Mouse (Mus musculus): ENCODE measurements around the gene Acp2. TPM values are rescaled to one million over a fixed set of nuclear protein-coding genes. Genes with fewer than 3 reads are reported as not detected.

Acp2 gene
- polyA plus RNA-seq, 1 experiment, result 16.9 TPM

- TF ChIP-seq SRF (IDR thresholded peaks at IDR 0.05; ENCODE audit: control insufficient read depth, insufficient read length, low read depth), result no peak
- TF ChIP-seq USF1 (IDR thresholded peaks at IDR 0.05; ENCODE audit: low read depth), result no peak
- TF ChIP-seq MYOD1 (IDR thresholded peaks at IDR 0.05; ENCODE audit: control insufficient read depth in 1 of 3, insufficient read length in 2 of 3, low read depth in 2 of 3), result no peak
- TF ChIP-seq TCF3 (IDR thresholded peaks at IDR 0.05; ENCODE audit: insufficient read length, low read depth), result no peak
- no peak for TF ChIP-seq REST (IDR thresholded peaks at IDR 0.05; ENCODE audit: insufficient read depth, insufficient read length)
- TF ChIP-seq E2F4 (IDR thresholded peaks at IDR 0.05; ENCODE audit: insufficient read depth), result no peak
- no peak for TF ChIP-seq TCF12 (IDR thresholded peaks at IDR 0.05; ENCODE audit: insufficient read depth, poor library complexity, severe bottlenecking)
- no peak for TF ChIP-seq POLR2A (IDR thresholded peaks at IDR 0.05; ENCODE audit: insufficient read length, low read depth)
- TF ChIP-seq MAX (IDR thresholded peaks at IDR 0.05; ENCODE audit: low read depth), result no peak
- no peak for TF ChIP-seq CEBPB (IDR thresholded peaks at IDR 0.05; ENCODE audit: insufficient read depth, poor library complexity, severe bottlenecking)
- TF ChIP-seq POLR2AphosphoS2 (IDR thresholded peaks at IDR 0.05; ENCODE audit: insufficient read length, low read depth), result no peak
- no peak for TF ChIP-seq MYOG (IDR thresholded peaks at IDR 0.05; ENCODE audit: control insufficient read depth in 1 of 3, insufficient read depth in 1 of 3, insufficient read length in 2 of 3, low read depth in 2 of 3)
- H3K79me2 ChIP-seq (ENCODE audit: control insufficient read depth, insufficient read depth), result peaks cover 12% of the 10 kb centered on the region
- H3K27me3 ChIP-seq (ENCODE audit: control insufficient read depth, insufficient read depth, insufficient read length), result no peaks in the 10 kb centered on the region
- no peak overlapping the region for H3ac ChIP-seq (ENCODE audit: control insufficient read depth, insufficient read length)
- H3K4me3 ChIP-seq, result no peak overlapping the region
- H3K36me3 ChIP-seq (ENCODE audit: control insufficient read depth, insufficient read depth), result no peaks in the 10 kb centered on the region
- no peak overlapping the region for H3K4me2 ChIP-seq (ENCODE audit: low read depth)
These were observed 52.2 kb downstream of the Acp2 start for GRCm38 (mm10) chr2:91254725-91255380.

DNA sequence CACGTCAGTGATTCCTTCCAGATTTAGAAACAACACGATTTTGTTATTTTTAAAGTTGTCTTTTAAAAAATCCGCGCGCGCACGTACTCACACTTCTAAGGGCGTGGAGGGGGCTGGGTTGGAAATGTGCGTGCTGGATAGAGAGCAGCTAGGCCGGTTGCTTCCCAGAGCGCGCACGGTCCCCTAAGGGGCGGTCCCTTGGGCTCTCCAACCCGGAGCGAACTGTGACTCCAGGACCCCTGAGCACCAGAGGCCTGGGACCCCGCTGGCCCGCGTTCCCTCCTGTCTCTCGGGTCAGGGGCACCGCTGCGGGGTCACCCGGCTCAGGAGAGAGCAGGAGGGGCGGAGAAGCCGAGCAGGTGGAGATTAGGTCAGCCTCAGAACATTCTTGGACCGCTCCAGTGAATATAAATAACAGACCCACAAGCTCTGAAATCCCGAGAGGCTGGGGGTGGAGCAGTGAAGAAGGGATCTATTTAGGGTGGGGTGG, 53.0 kb downstream of the Acp2 start, which contains the start of gene Pacsin3:
Gene Pacsin3 (plus strand): TSS at position 294 of the 490 bp plus-strand sequence.
- Histone ChIP-seq H3K4me3 (peak within 1 kb of the TSS; percentile 89), H3K36me3 (ENCODE audit: control insufficient read depth, insufficient read depth) (no peaks in the 10 kb centered on the region), H3K79me2 (ENCODE audit: control insufficient read depth, insufficient read depth) (peaks cover 14% of the 10 kb centered on the region), H3ac (ENCODE audit: control insufficient read depth, insufficient read length) (peak within 1 kb of the TSS; percentile 42), H3K27me3 (ENCODE audit: control insufficient read depth, insufficient read depth, insufficient read length) (no peaks in the 10 kb centered on the region), H3K4me2 (ENCODE audit: low read depth) (peak within 1 kb of the TSS; percentile 90)
- TF ChIP-seq E2F4 (IDR thresholded peaks at IDR 0.05; ENCODE audit: insufficient read depth) (no peak), MYOG (IDR thresholded peaks at IDR 0.05; ENCODE audit: control insufficient read depth in 1 of 3, insufficient read depth in 1 of 3, insufficient read length in 2 of 3, low read depth in 2 of 3) (peak in 1 of 3 experiments; percentile 35)

- H3K27me3 ChIP-seq (ENCODE audit: control insufficient read depth, insufficient read depth, insufficient read length), result no peaks in the 10 kb centered on the region
- peak overlapping the region; percentile 90 for H3K4me2 ChIP-seq (ENCODE audit: low read depth)
- H3K36me3 ChIP-seq (ENCODE audit: control insufficient read depth, insufficient read depth), result peaks cover under 1% of the 10 kb centered on the region
- peak overlapping the region; percentile 89 for H3K4me3 ChIP-seq
- TF ChIP-seq MYOD1 (IDR thresholded peaks at IDR 0.05; ENCODE audit: control insufficient read depth in 1 of 3, insufficient read length in 2 of 3, low read depth in 2 of 3), result peak in 1 of 3 experiments; percentile 13
- no peak for TF ChIP-seq REST (IDR thresholded peaks at IDR 0.05; ENCODE audit: insufficient read depth, insufficient read length)
- peak; percentile 66 for TF ChIP-seq POLR2AphosphoS2 (IDR thresholded peaks at IDR 0.05; ENCODE audit: insufficient read length, low read depth)
- TF ChIP-seq POLR2A (IDR thresholded peaks at IDR 0.05; ENCODE audit: insufficient read length, low read depth), result peak; percentile 60
- TF ChIP-seq MYOG (IDR thresholded peaks at IDR 0.05; ENCODE audit: control insufficient read depth in 1 of 3, insufficient read depth in 1 of 3, insufficient read length in 2 of 3, low read depth in 2 of 3), result no peak
- TF ChIP-seq SRF (IDR thresholded peaks at IDR 0.05; ENCODE audit: control insufficient read depth, insufficient read length, low read depth), result no peak
- peaks cover 15% of the 10 kb centered on the region for H3K79me2 ChIP-seq (ENCODE audit: control insufficient read depth, insufficient read depth)
- peak overlapping the region; percentile 42 for H3ac ChIP-seq (ENCODE audit: control insufficient read depth, insufficient read length)
These were observed 53.8 kb downstream of the Acp2 start for GRCm38 (mm10) chr2:91256256-91257125.

DNA sequence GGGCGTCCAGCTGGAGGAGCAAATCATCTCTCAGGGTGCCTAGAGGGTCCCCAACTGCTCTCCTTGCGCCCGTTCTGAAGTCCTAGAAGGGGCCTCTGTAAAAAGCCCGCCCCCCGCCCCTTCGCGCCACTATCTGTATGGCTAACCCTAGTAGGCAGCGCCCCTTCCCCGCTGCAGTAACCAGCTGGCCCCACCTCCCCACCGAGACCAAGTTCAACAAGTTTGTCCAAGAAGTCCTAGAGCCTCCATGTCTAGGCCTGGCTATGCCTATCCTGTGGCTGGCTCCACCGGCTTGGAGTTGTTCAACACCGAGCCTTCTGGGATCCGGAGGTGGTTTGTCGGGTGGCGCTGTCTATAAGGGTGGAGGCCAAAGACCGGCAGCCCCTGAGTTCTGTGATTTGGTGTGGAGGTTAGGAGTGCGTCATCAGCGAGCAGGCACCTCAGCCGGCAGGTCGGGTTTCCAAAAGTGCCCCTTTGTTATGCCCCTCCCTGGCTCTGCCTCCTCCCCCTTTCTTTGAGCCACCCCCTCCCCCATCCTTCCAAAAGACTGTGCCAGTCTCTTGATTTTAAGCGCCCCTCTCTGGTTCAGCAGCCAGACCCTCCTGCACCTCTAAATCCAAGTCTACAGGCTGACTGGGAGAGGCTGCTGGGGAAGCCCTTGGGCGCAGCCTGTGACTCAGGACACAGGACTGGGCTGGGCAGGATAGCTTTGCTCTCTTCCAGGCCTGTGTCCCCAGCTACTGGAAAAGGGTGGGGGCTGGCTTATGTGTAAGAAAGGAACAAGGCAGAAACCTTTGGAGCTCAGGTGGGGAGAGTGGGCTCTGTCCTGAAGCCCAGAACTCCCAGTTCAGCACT, 54.7 kb downstream of the Acp2 start:
- no peak for TF ChIP-seq REST (IDR thresholded peaks at IDR 0.05; ENCODE audit: insufficient read depth, insufficient read length)
- peak; percentile 26 for TF ChIP-seq POLR2A (IDR thresholded peaks at IDR 0.05; ENCODE audit: insufficient read length, low read depth)
- TF ChIP-seq POLR2AphosphoS2 (IDR thresholded peaks at IDR 0.05; ENCODE audit: insufficient read length, low read depth), result no peak
- no peak for TF ChIP-seq USF1 (IDR thresholded peaks at IDR 0.05; ENCODE audit: low read depth)
- no peak for TF ChIP-seq TCF3 (IDR thresholded peaks at IDR 0.05; ENCODE audit: insufficient read length, low read depth)
- TF ChIP-seq SRF (IDR thresholded peaks at IDR 0.05; ENCODE audit: control insufficient read depth, insufficient read length, low read depth), result no peak
- H3K4me3 ChIP-seq, result peak overlapping the region; percentile 89
- peak overlapping the region; percentile 42 for H3ac ChIP-seq (ENCODE audit: control insufficient read depth, insufficient read length)
- peaks cover 15% of the 10 kb centered on the region for H3K79me2 ChIP-seq (ENCODE audit: control insufficient read depth, insufficient read depth)
- no peaks in the 10 kb centered on the region for H3K27me3 ChIP-seq (ENCODE audit: control insufficient read depth, insufficient read depth, insufficient read length)
- H3K36me3 ChIP-seq (ENCODE audit: control insufficient read depth, insufficient read depth), result peaks cover 5% of the 10 kb centered on the region
- peak overlapping the region; percentile 90 for H3K4me2 ChIP-seq (ENCODE audit: low read depth)
